Mouse (Mus musculus): ENCODE measurements at regions not wholly inside any gene's neighbourhood (a gene's known extent, or its start where the extent isn't known, plus 50 kb on each side); places are given as distances from the start of the nearest gene placed in this dataset.

DNA sequence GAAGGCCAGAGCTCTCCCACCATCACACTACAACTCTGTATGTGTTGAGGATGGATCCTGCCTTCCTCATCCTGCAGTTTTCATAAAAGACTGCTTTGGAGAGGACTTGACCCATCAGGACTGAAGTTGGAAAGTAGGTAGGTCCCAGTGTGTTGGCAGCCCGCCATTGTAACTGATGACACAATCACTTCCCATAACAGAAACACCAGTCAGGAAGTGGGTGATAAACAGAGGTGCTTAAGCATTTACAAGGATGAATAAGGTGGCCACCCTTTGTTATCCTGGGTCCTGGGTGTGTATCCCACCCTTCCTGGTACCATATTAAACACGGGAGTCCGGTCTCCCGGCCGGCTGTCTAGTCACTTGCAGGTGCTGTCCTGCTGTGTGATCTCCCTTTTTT lies 118.3 kb downstream of the Snx10 start:
- Histone ChIP-seq H3K27ac (ENCODE audit: insufficient read depth, low read depth, low read length) (no peak overlapping the region), H3K4me3 (ENCODE audit: insufficient read depth, low read depth, low read length) (no peak overlapping the region), H3K4me1 (ENCODE audit: control insufficient read depth, insufficient read depth, low read length) (no peaks in the 10 kb centered on the region)
- 91% methylated on average over 5 of the region's 5 CpGs for WGBS
- TF ChIP-seq CTCF (IDR thresholded peaks at IDR 0.05; ENCODE audit: insufficient read depth, low read depth, low read length): no peak
- TF ChIP-seq POLR2A (IDR thresholded peaks at IDR 0.05; ENCODE audit: insufficient read depth, low read depth, low read length): no peak

- H3K4me3 ChIP-seq (ENCODE audit: insufficient read depth, low read depth, low read length): no peak overlapping the region
- WGBS: 95% methylated on average over 7 of the region's 7 CpGs
- peaks cover 2% of the 10 kb centered on the region; the same call in 1 of the 2 replicates for H3K4me1 ChIP-seq (ENCODE audit: control insufficient read depth, insufficient read depth, low read length)
- H3K27ac ChIP-seq (ENCODE audit: insufficient read depth, low read depth, low read length): no peak overlapping the region
- TF ChIP-seq CTCF (IDR thresholded peaks at IDR 0.05; ENCODE audit: insufficient read depth, low read depth, low read length) (no peak), POLR2A (IDR thresholded peaks at IDR 0.05; ENCODE audit: insufficient read depth, low read depth, low read length) (no peak)
Measured at GRCm38 (mm10) chr6:51648813-51649212, 125.1 kb downstream of the Snx10 start.

DNA sequence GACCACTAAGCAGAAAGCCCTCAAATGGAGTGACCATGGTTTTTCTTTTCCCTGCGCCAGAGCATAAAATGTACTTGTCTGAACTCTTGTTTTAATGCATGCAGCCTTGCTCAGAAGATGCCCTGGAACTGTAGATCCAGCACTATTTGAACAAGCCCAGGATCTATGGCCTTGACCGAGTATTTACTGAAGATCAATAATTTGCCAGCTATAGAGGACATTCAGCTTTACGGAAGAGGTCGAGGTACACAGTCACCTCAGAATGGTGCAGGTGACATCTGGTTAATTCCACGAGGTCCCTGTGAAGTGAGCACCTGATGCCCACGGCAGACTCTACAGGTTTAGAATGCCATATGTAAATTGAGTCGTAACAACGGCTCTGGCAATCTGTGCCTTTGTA lies 130.1 kb downstream of the Snx10 start:
- TF ChIP-seq CTCF (IDR thresholded peaks at IDR 0.05; ENCODE audit: insufficient read depth, low read depth, low read length) (no peak), POLR2A (IDR thresholded peaks at IDR 0.05; ENCODE audit: insufficient read depth, low read depth, low read length) (no peak)
- 97% methylated on average over 8 of the region's 8 CpGs for WGBS

GRCm38 (mm10) chr6:51654991-51655390 lies 131.3 kb downstream of the Snx10 start:
- 99% methylated on average over 4 of the region's 4 CpGs for WGBS
- no peak overlapping the region for H3K4me3 ChIP-seq (ENCODE audit: insufficient read depth, low read depth, low read length)
- TF ChIP-seq POLR2A (IDR thresholded peaks at IDR 0.05; ENCODE audit: insufficient read depth, low read depth, low read length) (no peak), CTCF (IDR thresholded peaks at IDR 0.05; ENCODE audit: insufficient read depth, low read depth, low read length) (no peak)
- no peak overlapping the region for H3K27ac ChIP-seq (ENCODE audit: insufficient read depth, low read depth, low read length)
- H3K4me1 ChIP-seq (ENCODE audit: control insufficient read depth, insufficient read depth, low read length): peaks cover 6% of the 10 kb centered on the region; the same call in 1 of the 2 replicates

More for the DNA sequence above, 130.1 kb downstream of the Snx10 start:
- no peak overlapping the region for H3K4me3 ChIP-seq (ENCODE audit: insufficient read depth, low read depth, low read length)
- H3K27ac ChIP-seq (ENCODE audit: insufficient read depth, low read depth, low read length): no peak overlapping the region
- peaks cover 6% of the 10 kb centered on the region; the same call in 1 of the 2 replicates for H3K4me1 ChIP-seq (ENCODE audit: control insufficient read depth, insufficient read depth, low read length)

GRCm38 (mm10) chr6:51656078-51656477 lies 132.4 kb downstream of the Snx10 start:
- 85% methylated on average over 7 of the region's 7 CpGs for WGBS
- H3K27ac ChIP-seq (ENCODE audit: insufficient read depth, low read depth, low read length): no peak overlapping the region
- peaks cover 6% of the 10 kb centered on the region; the same call in 1 of the 2 replicates for H3K4me1 ChIP-seq (ENCODE audit: control insufficient read depth, insufficient read depth, low read length)
- H3K4me3 ChIP-seq (ENCODE audit: insufficient read depth, low read depth, low read length): no peak overlapping the region
- TF ChIP-seq CTCF (IDR thresholded peaks at IDR 0.05; ENCODE audit: insufficient read depth, low read depth, low read length) (no peak), POLR2A (IDR thresholded peaks at IDR 0.05; ENCODE audit: insufficient read depth, low read depth, low read length) (no peak)

GRCm38 (mm10) chr6:51656883-51657640 lies 133.4 kb downstream of the Snx10 start:
- H3K4me1 ChIP-seq (ENCODE audit: control insufficient read depth, insufficient read depth, low read length): peaks cover 4% of the 10 kb centered on the region; the same call in 1 of the 2 replicates
- TF ChIP-seq CTCF (IDR thresholded peaks at IDR 0.05; ENCODE audit: insufficient read depth, low read depth, low read length) (no peak), POLR2A (IDR thresholded peaks at IDR 0.05; ENCODE audit: insufficient read depth, low read depth, low read length) (no peak)
- no peak overlapping the region for H3K27ac ChIP-seq (ENCODE audit: insufficient read depth, low read depth, low read length)
- H3K4me3 ChIP-seq (ENCODE audit: insufficient read depth, low read depth, low read length): no peak overlapping the region
- 74% methylated on average over 12 of the region's 12 CpGs for WGBS

DNA sequence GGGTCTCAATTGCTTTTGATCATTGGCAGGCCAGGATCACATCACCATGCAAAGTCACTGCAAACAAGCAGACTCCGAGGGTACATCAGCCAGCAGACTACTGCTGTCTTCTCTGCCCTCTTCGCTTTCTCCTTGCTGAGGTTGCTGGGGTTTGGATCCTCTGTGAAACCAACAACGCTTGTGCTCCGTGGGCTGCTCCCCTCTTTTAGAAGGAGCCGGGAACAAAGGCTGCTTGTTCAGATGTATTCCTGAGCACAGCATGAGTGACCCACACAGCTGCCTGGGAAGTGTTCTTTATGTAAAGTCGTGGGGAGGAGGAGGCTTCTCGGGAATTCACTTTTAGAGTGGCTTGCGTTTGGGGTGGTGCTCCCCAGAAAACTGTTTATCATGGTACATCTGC lies 134.7 kb downstream of the Snx10 start:
- H3K27ac ChIP-seq (ENCODE audit: insufficient read depth, low read depth, low read length): no peak overlapping the region
- WGBS: 38% methylated on average over 8 of the region's 8 CpGs
- H3K4me1 ChIP-seq (ENCODE audit: control insufficient read depth, insufficient read depth, low read length): peaks cover 4% of the 10 kb centered on the region; the same call in 1 of the 2 replicates
- TF ChIP-seq CTCF (IDR thresholded peaks at IDR 0.05; ENCODE audit: insufficient read depth, low read depth, low read length) (no peak), POLR2A (IDR thresholded peaks at IDR 0.05; ENCODE audit: insufficient read depth, low read depth, low read length) (no peak)
- no peak overlapping the region for H3K4me3 ChIP-seq (ENCODE audit: insufficient read depth, low read depth, low read length)

DNA sequence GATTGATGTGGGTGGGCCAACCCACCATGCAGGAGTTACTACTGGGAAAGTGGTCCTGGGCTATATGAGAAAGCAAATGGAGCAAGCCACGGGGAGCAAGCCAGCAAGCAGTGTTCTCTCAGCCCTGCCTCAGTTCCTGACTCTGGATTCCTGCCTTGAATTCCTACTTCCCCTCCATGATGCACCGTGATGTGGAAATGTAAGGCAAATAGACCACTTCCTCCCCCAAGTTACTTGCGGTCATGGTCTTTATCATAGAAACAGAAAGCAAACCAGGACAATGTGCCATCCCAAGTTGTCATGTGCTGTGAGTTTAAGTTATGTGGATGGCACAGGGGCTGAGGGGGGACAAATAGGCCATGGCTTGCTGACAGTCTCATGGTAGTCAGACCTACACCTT lies 139.5 kb downstream of the Snx10 start:
- WGBS: 91% methylated on average over 3 of the region's 3 CpGs
- H3K4me1 ChIP-seq (ENCODE audit: control insufficient read depth, insufficient read depth, low read length): peaks cover 4% of the 10 kb centered on the region; the same call in 1 of the 2 replicates
- no peak for TF ChIP-seq CTCF (IDR thresholded peaks at IDR 0.05; ENCODE audit: insufficient read depth, low read depth, low read length)

DNA sequence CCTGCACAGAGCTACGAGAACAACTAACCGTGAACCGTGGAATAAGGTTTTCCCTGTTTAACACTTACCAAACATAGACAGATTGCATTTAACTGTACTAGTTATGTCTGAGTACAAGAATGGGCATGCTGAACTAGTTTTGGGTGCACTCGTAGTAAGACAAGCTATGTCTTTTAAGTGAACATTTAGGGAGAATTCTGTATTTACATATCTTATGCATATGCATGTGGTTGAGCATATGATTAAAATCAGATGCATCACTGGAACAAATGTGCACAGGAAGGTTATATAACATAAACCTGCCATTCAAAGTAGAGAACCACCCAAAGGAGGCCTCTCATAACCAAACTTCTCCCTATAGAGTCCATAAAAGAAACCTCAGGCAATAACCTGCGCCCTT lies 140.3 kb downstream of the Snx10 start:
- 96% methylated on average over 5 of the region's 5 CpGs for WGBS
- TF ChIP-seq POLR2A (IDR thresholded peaks at IDR 0.05; ENCODE audit: insufficient read depth, low read depth, low read length) (no peak), CTCF (IDR thresholded peaks at IDR 0.05; ENCODE audit: insufficient read depth, low read depth, low read length) (no peak)
- no peak overlapping the region for H3K27ac ChIP-seq (ENCODE audit: insufficient read depth, low read depth, low read length)
- H3K4me1 ChIP-seq (ENCODE audit: control insufficient read depth, insufficient read depth, low read length): no peaks in the 10 kb centered on the region
- H3K4me3 ChIP-seq (ENCODE audit: insufficient read depth, low read depth, low read length): no peak overlapping the region

More for the DNA sequence above, 139.5 kb downstream of the Snx10 start:
- H3K4me3 ChIP-seq (ENCODE audit: insufficient read depth, low read depth, low read length): no peak overlapping the region
- H3K27ac ChIP-seq (ENCODE audit: insufficient read depth, low read depth, low read length): no peak overlapping the region

Data from olfactory bulb, adult 2 months (tissue).